Mouse (Mus musculus): ENCODE measurements around the gene Tm7sf2. TPM values are rescaled to one million over a fixed set of nuclear protein-coding genes. Genes with fewer than 3 reads are reported as not detected.

Tm7sf2 gene
- polyA plus RNA-seq, 2 experiments, result 35.0 to 35.9 TPM

- Histone ChIP-seq H3K27ac (no peak overlapping the region), H3K4me2 (ENCODE audit: low read depth) (no peak overlapping the region), H3K4me1 (replicated peaks; ENCODE audit: control insufficient read depth in 2 of 2, insufficient read depth in 2 of 2, low read length in 1 of 2) (peaks cover 5 to 7% of the 10 kb centered on the region in 2 experiments), H3K36me3 (replicated peaks; ENCODE audit: control insufficient read depth, insufficient read depth, low read depth) (0 out of 2 replicates have a peak, but pooled peaks cover 3% of the 10 kb centered on the region), H3K9me3 (ENCODE audit: control insufficient read depth, low read length) (no peaks in the 10 kb centered on the region), H3K9ac (replicated peaks) (no peak overlapping the region), H3K27me3 (ENCODE audit: control insufficient read depth, insufficient read depth, low read length) (no peaks in the 10 kb centered on the region), H3K4me3 (ENCODE audit: insufficient read depth in 1 of 2, low read depth in 2 of 2, low read length in 2 of 2) (no peak overlapping the region)
- ATAC-seq (ENCODE audit: insufficient read depth) (no peak), DNase-seq (ENCODE audit: low read depth in 3 of 3, low spot score in 3 of 3) (no peak)
- TF ChIP-seq EP300 (IDR thresholded peaks at IDR 0.05; ENCODE audit: low read depth), result no peak
- TF ChIP-seq CTCF (IDR thresholded peaks at IDR 0.05; ENCODE audit: low read depth), result no peak
- WGBS (ENCODE audit: insufficient replicate concordance), result 87% methylated on average over 31 of the region's 31 CpGs
These were observed 2.5 kb upstream of the Tm7sf2 start for GRCm38 (mm10) chr19:6070571-6071250.

- H3K4me1 ChIP-seq (replicated peaks; ENCODE audit: control insufficient read depth in 2 of 2, insufficient read depth in 2 of 2, low read length in 1 of 2), result peaks cover 5 to 7% of the 10 kb centered on the region in 2 experiments
- 80% methylated on average over 10 of the region's 10 CpGs for WGBS (ENCODE audit: insufficient replicate concordance)
- no peak for DNase-seq (ENCODE audit: low read depth in 3 of 3, low spot score in 3 of 3)
- no peaks in the 10 kb centered on the region for H3K27me3 ChIP-seq (ENCODE audit: control insufficient read depth, insufficient read depth, low read length)
- no peak overlapping the region for H3K27ac ChIP-seq
- ATAC-seq (ENCODE audit: insufficient read depth), result no peak
- no peak overlapping the region for H3K9ac ChIP-seq (replicated peaks)
- H3K9me3 ChIP-seq (ENCODE audit: control insufficient read depth, low read length), result no peaks in the 10 kb centered on the region
- H3K4me2 ChIP-seq (ENCODE audit: low read depth), result no peak overlapping the region
- no peak overlapping the region for H3K4me3 ChIP-seq (ENCODE audit: insufficient read depth in 1 of 2, low read depth in 2 of 2, low read length in 2 of 2)
- TF ChIP-seq CTCF (IDR thresholded peaks at IDR 0.05; ENCODE audit: low read depth) (no peak), EP300 (IDR thresholded peaks at IDR 0.05; ENCODE audit: low read depth) (no peak)
- H3K36me3 ChIP-seq (replicated peaks; ENCODE audit: control insufficient read depth, insufficient read depth, low read depth), result 0 out of 2 replicates have a peak, but pooled peaks cover 3% of the 10 kb centered on the region
These were observed 1.7 kb upstream of the Tm7sf2 start for GRCm38 (mm10) chr19:6069851-6070250.

GRCm38 (mm10) chr19:6068951-6069350, 778 bp upstream of the Tm7sf2 start:
- WGBS (ENCODE audit: insufficient replicate concordance), result 67% methylated on average over 4 of the region's 4 CpGs
- Histone ChIP-seq H3K4me3 (ENCODE audit: insufficient read depth in 1 of 2, low read depth in 2 of 2, low read length in 2 of 2) (no peak overlapping the region), H3K27me3 (ENCODE audit: control insufficient read depth, insufficient read depth, low read length) (no peaks in the 10 kb centered on the region), H3K4me1 (replicated peaks; ENCODE audit: control insufficient read depth in 2 of 2, insufficient read depth in 2 of 2, low read length in 1 of 2) (peaks cover 5 to 7% of the 10 kb centered on the region in 2 experiments), H3K4me2 (ENCODE audit: low read depth) (no peak overlapping the region), H3K9ac (replicated peaks) (no peak overlapping the region), H3K9me3 (ENCODE audit: control insufficient read depth, low read length) (no peaks in the 10 kb centered on the region), H3K36me3 (replicated peaks; ENCODE audit: control insufficient read depth, insufficient read depth, low read depth) (0 out of 2 replicates have a peak, but pooled peaks cover 3% of the 10 kb centered on the region), H3K27ac (no peak overlapping the region)
- no peak for TF ChIP-seq EP300 (IDR thresholded peaks at IDR 0.05; ENCODE audit: low read depth)
- TF ChIP-seq CTCF (IDR thresholded peaks at IDR 0.05; ENCODE audit: low read depth), result no peak; the same call in 1 of the 2 replicates
- ATAC-seq (ENCODE audit: insufficient read depth) (no peak), DNase-seq (ENCODE audit: low read depth in 3 of 3, low spot score in 3 of 3) (no peak)

- under 1% methylated on average over 30 of the region's 30 CpGs for WGBS (ENCODE audit: insufficient replicate concordance)
- peaks cover 11 to 13% of the 10 kb centered on the region in 2 experiments for H3K4me1 ChIP-seq (replicated peaks; ENCODE audit: control insufficient read depth in 2 of 2, insufficient read depth in 2 of 2, low read length in 1 of 2)
- H3K27me3 ChIP-seq (ENCODE audit: control insufficient read depth, insufficient read depth, low read length), result no peaks in the 10 kb centered on the region
These were observed 1.0 kb downstream of the Tm7sf2 start for GRCm38 (mm10) chr19:6067011-6067723.

GRCm38 (mm10) chr19:6066571-6066970, 1.6 kb downstream of the Tm7sf2 start:
- Histone ChIP-seq H3K4me3 (ENCODE audit: insufficient read depth in 1 of 2, low read depth in 2 of 2, low read length in 2 of 2) (peak overlapping the region; percentile 51 to 60), H3K9me3 (ENCODE audit: control insufficient read depth, low read length) (no peaks in the 10 kb centered on the region), H3K27ac (no peak overlapping the region), H3K4me1 (replicated peaks; ENCODE audit: control insufficient read depth in 2 of 2, insufficient read depth in 2 of 2, low read length in 1 of 2) (peaks cover 11 to 14% of the 10 kb centered on the region in 2 experiments), H3K9ac (replicated peaks) (no peak overlapping the region), H3K4me2 (ENCODE audit: low read depth) (peak overlapping the region; percentile 88), H3K36me3 (replicated peaks; ENCODE audit: control insufficient read depth, insufficient read depth, low read depth) (0 out of 2 replicates have a peak, but pooled peaks cover 3% of the 10 kb centered on the region), H3K27me3 (ENCODE audit: control insufficient read depth, insufficient read depth, low read length) (no peaks in the 10 kb centered on the region)
- WGBS (ENCODE audit: insufficient replicate concordance), result 41% methylated on average over 5 of the region's 5 CpGs
- DNase-seq (ENCODE audit: low read depth in 3 of 3, low spot score in 3 of 3) (no peak), ATAC-seq (ENCODE audit: insufficient read depth) (no peak)
- TF ChIP-seq EP300 (IDR thresholded peaks at IDR 0.05; ENCODE audit: low read depth) (no peak), CTCF (IDR thresholded peaks at IDR 0.05; ENCODE audit: low read depth) (no peak)

More at GRCm38 (mm10) chr19:6067011-6067723, 1.0 kb downstream of the Tm7sf2 start:
- Histone ChIP-seq H3K9ac (replicated peaks) (peak overlapping the region; percentile 58), H3K27ac (peak overlapping the region; percentile 56), H3K4me3 (ENCODE audit: insufficient read depth in 1 of 2, low read depth in 2 of 2, low read length in 2 of 2) (peak overlapping the region; percentile 51 to 60), H3K4me2 (ENCODE audit: low read depth) (peak overlapping the region; percentile 88), H3K36me3 (replicated peaks; ENCODE audit: control insufficient read depth, insufficient read depth, low read depth) (0 out of 2 replicates have a peak, but pooled peaks cover 3% of the 10 kb centered on the region), H3K9me3 (ENCODE audit: control insufficient read depth, low read length) (no peaks in the 10 kb centered on the region)
- TF ChIP-seq EP300 (IDR thresholded peaks at IDR 0.05; ENCODE audit: low read depth) (no peak), CTCF (IDR thresholded peaks at IDR 0.05; ENCODE audit: low read depth) (peak; percentile 97)
- peak; percentile 72 to 77 (median 74) for DNase-seq (ENCODE audit: low read depth in 3 of 3, low spot score in 3 of 3)
- peak; percentile 69 for ATAC-seq (ENCODE audit: insufficient read depth)

Measured in liver, embryonic 14.5 days (tissue).